Mouse (Mus musculus): ENCODE data around the gene Gsdma3. TPM values are rescaled to one million over a fixed set of nuclear protein-coding genes. Genes with fewer than 3 reads are reported as not detected.

Gsdma3 gene
- polyA plus RNA-seq, 1 experiment, result not detected

DNA sequence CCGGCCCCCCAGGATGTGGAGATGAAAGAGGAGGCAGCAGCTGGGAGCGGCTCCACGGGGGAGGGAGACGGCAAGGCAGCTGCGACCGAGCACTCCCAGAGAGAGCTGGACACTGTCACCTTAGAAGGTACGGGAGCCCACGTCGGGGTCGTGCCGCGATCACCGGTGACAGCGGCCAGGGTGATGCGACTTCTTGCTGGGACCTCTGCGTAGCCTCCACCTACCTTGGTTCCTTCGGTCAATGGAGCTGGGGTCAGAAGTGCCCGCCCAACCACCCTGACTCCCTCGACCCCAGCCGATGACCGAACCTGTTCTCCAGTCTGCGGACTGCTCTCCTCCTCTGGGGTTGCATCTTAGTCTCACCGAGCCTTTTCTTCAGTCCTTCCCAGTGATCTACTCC is 56.7 kb downstream of the Gsdma3 start:
- H3ac ChIP-seq (ENCODE audit: control insufficient read depth, insufficient read length, low read depth), result peak overlapping the region; percentile 98
- H3K27me3 ChIP-seq (ENCODE audit: control insufficient read depth, insufficient read depth, insufficient read length), result no peaks in the 10 kb centered on the region
- H3K79me2 ChIP-seq (ENCODE audit: control insufficient read depth, insufficient read depth), result peaks cover 52% of the 10 kb centered on the region
- peaks cover 40% of the 10 kb centered on the region for H3K79me3 ChIP-seq (ENCODE audit: low read depth)
- H3K36me3 ChIP-seq (ENCODE audit: control insufficient read depth, insufficient read depth), result peaks cover 38% of the 10 kb centered on the region
- H3K4me3 ChIP-seq (ENCODE audit: insufficient read depth, poor library complexity, severe bottlenecking), result peak overlapping the region; percentile 100
- TF ChIP-seq MYOG (IDR thresholded peaks at IDR 0.05; ENCODE audit: control insufficient read depth, extremely low read depth, insufficient read length) (no peak), CTCF (IDR thresholded peaks at IDR 0.05; ENCODE audit: control insufficient read depth, insufficient read depth, insufficient read length) (no peak), MYOD1 (IDR thresholded peaks at IDR 0.05; ENCODE audit: control insufficient read depth, insufficient read length, low read depth) (no peak), USF1 (IDR thresholded peaks at IDR 0.05; ENCODE audit: low read depth) (no peak), CEBPB (IDR thresholded peaks at IDR 0.05; ENCODE audit: low read depth) (no peak), FOSL1 (IDR thresholded peaks at IDR 0.05; ENCODE audit: insufficient read depth, low read length, poor library complexity, severe bottlenecking) (no peak), MAX (IDR thresholded peaks at IDR 0.05) (no peak)

DNA sequence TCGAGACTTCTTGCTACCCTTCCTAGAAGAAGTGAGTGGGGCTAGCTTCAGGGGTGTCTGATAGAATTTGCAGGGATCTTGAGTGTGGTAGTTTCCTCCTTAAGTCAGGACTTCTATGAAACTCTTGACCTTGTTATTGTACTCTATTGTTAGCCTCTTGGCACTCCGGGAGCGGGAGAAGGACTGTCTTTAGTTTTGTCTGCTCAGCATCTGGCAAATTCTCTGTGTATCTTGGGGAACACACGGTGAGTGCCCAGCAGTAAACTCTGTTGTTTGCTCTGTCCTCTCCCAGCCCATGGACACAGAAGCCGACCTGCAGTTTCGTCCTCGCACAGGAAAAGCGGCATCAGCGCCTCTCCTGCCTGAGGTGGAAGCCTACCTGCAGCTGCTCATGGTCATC is 59.5 kb downstream of the Gsdma3 start:
- no peak overlapping the region for H3K4me3 ChIP-seq (ENCODE audit: insufficient read depth, poor library complexity, severe bottlenecking)
- TF ChIP-seq MAX (IDR thresholded peaks at IDR 0.05) (no peak), MYOG (IDR thresholded peaks at IDR 0.05; ENCODE audit: control insufficient read depth, extremely low read depth, insufficient read length) (no peak), FOSL1 (IDR thresholded peaks at IDR 0.05; ENCODE audit: insufficient read depth, low read length, poor library complexity, severe bottlenecking) (no peak), MYOD1 (IDR thresholded peaks at IDR 0.05; ENCODE audit: control insufficient read depth, insufficient read length, low read depth) (no peak), CTCF (IDR thresholded peaks at IDR 0.05; ENCODE audit: control insufficient read depth, insufficient read depth, insufficient read length) (no peak), CEBPB (IDR thresholded peaks at IDR 0.05; ENCODE audit: low read depth) (no peak), USF1 (IDR thresholded peaks at IDR 0.05; ENCODE audit: low read depth) (no peak)
- peaks cover 61% of the 10 kb centered on the region for H3K36me3 ChIP-seq (ENCODE audit: control insufficient read depth, insufficient read depth)
- H3K27me3 ChIP-seq (ENCODE audit: control insufficient read depth, insufficient read depth, insufficient read length), result no peaks in the 10 kb centered on the region
- peaks cover 40% of the 10 kb centered on the region for H3K79me3 ChIP-seq (ENCODE audit: low read depth)
- no peak overlapping the region for H3ac ChIP-seq (ENCODE audit: control insufficient read depth, insufficient read length, low read depth)
- peaks cover 59% of the 10 kb centered on the region for H3K79me2 ChIP-seq (ENCODE audit: control insufficient read depth, insufficient read depth)

DNA sequence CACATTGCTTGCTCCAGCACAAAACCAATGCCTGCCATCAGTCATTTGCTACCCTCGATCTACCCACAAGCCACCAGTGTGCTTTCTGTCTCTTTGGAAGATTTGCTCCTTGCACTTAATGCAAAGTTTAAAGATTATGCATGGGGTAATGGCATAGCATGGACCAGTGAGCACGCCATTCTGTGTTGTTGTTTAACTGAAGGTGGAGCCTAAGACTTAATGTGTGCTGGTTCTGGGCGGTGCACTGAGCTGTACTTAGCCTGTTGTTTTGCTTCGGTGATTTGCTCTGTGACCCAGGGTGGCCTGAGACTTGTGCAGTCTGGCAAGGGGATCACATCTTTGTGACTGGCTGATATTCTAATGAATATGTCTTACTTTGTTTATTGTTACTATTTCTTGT is 60.8 kb downstream of the Gsdma3 start:
- Histone ChIP-seq H3K27me3 (ENCODE audit: control insufficient read depth, insufficient read depth, insufficient read length) (no peaks in the 10 kb centered on the region), H3K36me3 (ENCODE audit: control insufficient read depth, insufficient read depth) (peaks cover 74% of the 10 kb centered on the region), H3K79me3 (ENCODE audit: low read depth) (peaks cover 40% of the 10 kb centered on the region), H3K79me2 (ENCODE audit: control insufficient read depth, insufficient read depth) (peaks cover 59% of the 10 kb centered on the region), H3ac (ENCODE audit: control insufficient read depth, insufficient read length, low read depth) (no peak overlapping the region), H3K4me3 (ENCODE audit: insufficient read depth, poor library complexity, severe bottlenecking) (no peak overlapping the region)
- TF ChIP-seq USF1 (IDR thresholded peaks at IDR 0.05; ENCODE audit: low read depth) (no peak), CEBPB (IDR thresholded peaks at IDR 0.05; ENCODE audit: low read depth) (no peak), MYOG (IDR thresholded peaks at IDR 0.05; ENCODE audit: control insufficient read depth, extremely low read depth, insufficient read length) (no peak), FOSL1 (IDR thresholded peaks at IDR 0.05; ENCODE audit: insufficient read depth, low read length, poor library complexity, severe bottlenecking) (no peak), MYOD1 (IDR thresholded peaks at IDR 0.05; ENCODE audit: control insufficient read depth, insufficient read length, low read depth) (no peak), CTCF (IDR thresholded peaks at IDR 0.05; ENCODE audit: control insufficient read depth, insufficient read depth, insufficient read length) (no peak), MAX (IDR thresholded peaks at IDR 0.05) (no peak)

Other genes starting within 250 kb of the Gsdma3 start
- 0.13 TPM for gene Tcap, start 242.5 kb upstream of the Gsdma3 start, polyA plus RNA-seq (2012; fragmentation: generic; extraction: Trizol)
- 0.04 TPM for gene Pnmt, start 239.9 kb upstream of the Gsdma3 start, polyA plus RNA-seq (2012; fragmentation: generic; extraction: Trizol)
- gene Pgap3, start 225.9 kb upstream of the Gsdma3 start, polyA plus RNA-seq (2012; fragmentation: generic; extraction: Trizol), result 6.3 TPM
- 15.4 TPM for gene Erbb2, start 213.9 kb upstream of the Gsdma3 start, polyA plus RNA-seq (2012; fragmentation: generic; extraction: Trizol)
- 73.7 TPM for gene Mien1, start 187.4 kb upstream of the Gsdma3 start, polyA plus RNA-seq (2012; fragmentation: generic; extraction: Trizol)
- gene Grb7, start 180.0 kb upstream of the Gsdma3 start, polyA plus RNA-seq (2012; fragmentation: generic; extraction: Trizol), result not detected
- not detected for gene Ikzf3, start 80.3 kb upstream of the Gsdma3 start, polyA plus RNA-seq (2012; fragmentation: generic; extraction: Trizol)
- gene Zpbp2, start 75.3 kb upstream of the Gsdma3 start, polyA plus RNA-seq (2012; fragmentation: generic; extraction: Trizol), result not detected
- gene Ormdl3, start 39.0 kb upstream of the Gsdma3 start, polyA plus RNA-seq (2012; fragmentation: generic; extraction: Trizol), result 25.0 TPM
- gene Lrrc3c, start 28.1 kb upstream of the Gsdma3 start, polyA plus RNA-seq (2012; fragmentation: generic; extraction: Trizol), result not detected
- 0.34 TPM for gene Gm12355, start 699 bp upstream of the Gsdma3 start, polyA plus RNA-seq (2012; fragmentation: generic; extraction: Trizol)
- not detected for gene Gsdma2, start 20.4 kb downstream of the Gsdma3 start, polyA plus RNA-seq (2012; fragmentation: generic; extraction: Trizol)
- gene Gsdma, start 38.0 kb downstream of the Gsdma3 start, polyA plus RNA-seq (2012; fragmentation: generic; extraction: Trizol), result not detected
- 244 TPM for gene Psmd3, start 56.2 kb downstream of the Gsdma3 start, polyA plus RNA-seq (2012; fragmentation: generic; extraction: Trizol)
- gene Csf3, start 74.9 kb downstream of the Gsdma3 start, polyA plus RNA-seq (2012; fragmentation: generic; extraction: Trizol), result not detected
- 33.1 TPM for gene Med24, start 103.1 kb downstream of the Gsdma3 start, polyA plus RNA-seq (2012; fragmentation: generic; extraction: Trizol)
- gene Thra, start 114.3 kb downstream of the Gsdma3 start, polyA plus RNA-seq (2012; fragmentation: generic; extraction: Trizol), result 28.1 TPM
- gene Nr1d1, start 149.0 kb downstream of the Gsdma3 start, polyA plus RNA-seq (2012; fragmentation: generic; extraction: Trizol), result 22.3 TPM
- 40.5 TPM for gene Msl1, start 169.2 kb downstream of the Gsdma3 start, polyA plus RNA-seq (2012; fragmentation: generic; extraction: Trizol)
- 24.4 TPM for gene Casc3, start 178.5 kb downstream of the Gsdma3 start, polyA plus RNA-seq (2012; fragmentation: generic; extraction: Trizol)
- 0.66 TPM for gene Rapgefl1, start 210.4 kb downstream of the Gsdma3 start, polyA plus RNA-seq (2012; fragmentation: generic; extraction: Trizol)
- 4.5 TPM for gene Wipf2, start 237.3 kb downstream of the Gsdma3 start, polyA plus RNA-seq (2012; fragmentation: generic; extraction: Trizol)